13 mouse cellular contexts compared by ENCODE assay signal in the genomic region with DNA sequence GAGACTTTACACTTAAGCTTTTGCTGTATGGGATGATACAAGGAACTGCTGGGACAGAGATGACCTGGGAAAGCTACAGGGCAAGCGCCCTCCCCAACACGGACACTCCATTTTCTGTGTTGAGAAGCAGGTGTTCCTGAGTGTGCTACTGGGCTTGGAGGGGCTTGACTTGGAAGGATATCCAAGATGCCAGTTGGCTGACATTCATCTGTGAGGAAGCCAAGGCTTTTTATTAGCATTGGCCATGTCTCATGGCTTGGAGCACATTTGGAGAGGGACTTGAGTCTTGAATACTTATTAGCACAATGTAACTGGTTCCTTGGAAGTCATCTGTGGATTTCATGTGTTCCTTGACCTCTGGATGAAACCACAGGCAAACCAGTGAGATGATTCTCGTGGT. TPM values are rescaled to one million over a fixed set of nuclear protein-coding genes. Genes with fewer than 3 reads are reported as not detected.
DNase-seq lines count a peak whose midpoint lies in the region; ATAC-seq lines count a peak whose summit lies in the region.
"Had no signal": no experiment of that assay in that cellular context is flagged by ENCODE, and none has a peak within 500 bp of the region (broad histone marks: within the 10 kb centered on the region; RNA-seq: fewer than 3 reads in every experiment).

No protein-coding gene starts in this region.

- DNase-seq in left cerebral cortex, postnatal 4 days: peak; percentile 30
- DNase-seq in left cerebral cortex, postnatal 25 days (ENCODE audit: low spot score in 2 of 2): no peak
- DNase-seq in 3T3-L1 (ENCODE audit: low read depth, low spot score) (peak; percentile 59), adipocyte (ENCODE audit: low spot score) (no peak)
- peak; percentile 11 for DNase-seq in lung, postnatal 10 days
- DNase-seq: adrenal gland, postnatal 14 days; B cell, adult 2 months; cerebellum, adult 2 months; cerebellum, postnatal 36 days; forebrain, postnatal 0 days; gastrocnemius, postnatal 14 days had no signal

- intact Hi-C loops in left cerebral cortex, postnatal 4 days (cut with DNase I): no loop called here
- intact Hi-C loops in left cerebral cortex, postnatal 25 days (cut with DNase I): no loop called here

- ATAC-seq in megakaryocyte progenitor cell, adult 5-6 weeks (replicated peaks; ENCODE audit: poor library complexity): no peak
- ATAC-seq: CD4-positive, CD25-positive, alpha-beta regulatory T cell, adult 4 months; forebrain, postnatal 0 days had no signal

RNA-seq across cellular contexts. Expression of a gene that starts 23.2 kb away (rescaled TPM):
- 100 to 1,000 TPM in 1 of 2 experiments, 10 to 100 TPM in 1; 99.5 to 101 TPM for total RNA-seq in left cerebral cortex, postnatal 4 days (2021)
- total RNA-seq in left cerebral cortex, postnatal 25 days (2021): 10 to 100 TPM; 51.2 to 52.5 TPM
- total RNA-seq in megakaryocyte progenitor cell, adult 5-6 weeks (2015): 0.05 TPM in 1 of 2 replicates, not detected in the other
- total RNA-seq in megakaryocyte progenitor cell, adult 5-6 weeks (2017): not detected in 2 replicates

Comparison
In these comparisons a context has a peak if more than half of its experiments do, and no peak if none do; other contexts are left out.
1. DNase-seq: peak in left cerebral cortex, postnatal 4 days (single experiment), 3T3-L1 (single experiment) and lung, postnatal 10 days (single experiment); none in left cerebral cortex, postnatal 25 days (0 of 2) and adipocyte (single experiment).
2. RNA of a gene that starts 23.2 kb away (total RNA-seq): 99.5 to 101 TPM in left cerebral cortex, postnatal 4 days and 51.2 to 52.5 TPM in left cerebral cortex, postnatal 25 days; 0.05 TPM in megakaryocyte progenitor cell, adult 5-6 weeks; every median in the first group is over 10 times any median in the second.